Mouse (Mus musculus): Measurements from ENCODE around the gene Pin4. TPM values are rescaled to one million over a fixed set of nuclear protein-coding genes. Genes with fewer than 3 reads are reported as not detected.
"Not testable (repeated sequence)": the region's sequence is repeated elsewhere in the genome, so short reads cannot be mapped to it uniquely, and the experiment has no call there.

Gene Pin4
- 10 to 100 TPM; 20.3 to 33.4 TPM for total RNA-seq (2021)
- long read RNA-seq, experiment 1, transcript Pin4-201 (4 exons, 489 nt): major isoform, 17 of 19 reads
- long read RNA-seq, experiment 1, partial matches to known transcripts: 0 of 19 reads
- long read RNA-seq, experiment 1, other reads (novel, unspliced or antisense): 0 of 19 reads
- long read RNA-seq, experiment 2, transcript Pin4-201 (4 exons, 489 nt): major isoform, 11 of 12 reads
- long read RNA-seq, experiment 2, partial matches to known transcripts: 0 of 12 reads
- long read RNA-seq, experiment 2, other reads (novel, unspliced or antisense): 0 of 12 reads

DNA sequence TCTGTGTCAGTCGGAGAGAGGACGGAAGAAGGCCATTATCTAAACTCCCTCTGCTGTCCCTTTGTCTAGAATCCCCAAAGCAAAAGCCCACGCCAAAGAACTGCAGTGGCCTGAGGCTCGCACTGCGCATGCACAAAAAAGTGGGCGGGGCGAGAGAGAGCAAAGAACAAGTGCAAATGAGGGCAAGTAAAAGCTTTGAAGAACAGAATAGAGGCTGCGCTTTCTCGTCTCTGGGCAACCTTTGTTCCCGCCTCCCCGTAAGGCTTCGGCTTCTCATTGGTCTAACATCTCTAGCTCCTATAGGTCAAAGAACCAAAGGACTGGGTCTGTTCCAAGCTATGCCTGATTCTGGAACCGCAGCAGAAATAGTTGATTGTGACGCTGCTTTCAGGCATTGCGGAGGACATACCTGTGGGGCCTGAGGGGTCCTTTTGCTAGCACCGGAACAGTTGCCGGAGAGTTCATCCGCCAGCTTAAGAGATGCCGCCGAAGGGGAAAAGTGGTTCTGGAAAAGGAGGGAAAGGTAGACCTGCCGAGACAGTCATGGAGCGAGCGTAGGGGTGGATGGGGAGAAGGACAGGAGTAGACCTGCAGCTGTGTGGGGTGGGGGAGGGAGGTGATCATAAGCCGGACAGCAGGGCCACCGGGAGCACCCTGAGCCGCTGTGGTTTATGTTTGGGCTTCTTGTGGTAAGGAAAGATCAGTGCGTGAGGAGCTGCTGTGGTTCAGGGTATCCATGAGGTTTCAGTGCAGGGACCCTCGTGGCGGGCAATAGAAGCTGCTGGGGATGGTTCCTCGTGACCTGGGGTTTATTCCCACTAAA lies at the start of gene Pin4:
TSS of gene Pin4 (plus strand) at position 406 of the 823 bp plus-strand sequence.
- peak; percentile 87 to 91 for DNase-seq (ENCODE audit: low spot score in 2 of 2)

DNA sequence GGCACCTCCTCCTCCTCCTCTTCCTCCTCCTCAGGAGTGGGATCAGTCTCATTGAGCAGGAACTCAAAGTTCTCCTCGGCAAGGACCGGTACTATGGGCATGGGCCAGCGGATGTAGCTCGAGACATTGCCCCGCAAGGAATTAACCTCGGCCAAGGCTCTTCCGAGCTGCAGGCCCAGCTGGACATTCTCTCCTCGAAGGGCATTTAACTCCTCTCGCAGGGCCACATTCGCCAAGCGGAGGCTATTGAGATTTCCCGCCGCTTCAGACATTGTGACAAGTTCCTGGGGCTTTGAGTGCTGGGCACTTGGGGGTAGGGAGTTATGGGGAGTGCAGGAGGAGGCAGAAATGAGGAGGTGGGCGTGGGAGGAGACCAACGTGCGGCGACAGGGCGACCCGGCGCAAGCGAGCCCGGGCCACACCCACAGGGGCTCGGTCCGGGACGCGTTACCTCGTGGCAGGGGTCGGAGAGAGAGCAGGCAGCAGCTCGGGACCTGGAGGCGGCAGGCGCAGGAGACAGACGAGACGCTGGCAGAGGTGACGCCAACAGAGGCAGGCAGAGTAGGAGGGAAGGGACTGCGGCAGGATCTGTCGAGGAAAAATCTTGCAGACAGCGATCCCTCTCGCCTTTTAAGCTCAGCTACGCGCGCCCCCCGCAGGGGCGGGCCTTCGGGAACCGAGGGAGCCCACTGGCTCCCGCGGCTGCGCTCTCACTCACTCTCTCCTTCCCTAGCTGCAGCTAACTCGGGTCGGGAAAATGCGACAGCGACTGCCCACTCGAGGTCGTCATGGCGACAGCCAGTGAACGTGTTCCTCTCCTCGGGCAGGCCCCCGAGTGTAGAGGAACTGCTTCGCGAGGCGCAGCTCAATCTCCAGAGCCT lies 48.4 kb upstream of the Pin4 start, which contains the start of gene Rtl5:
TSS of gene Rtl5 (minus strand) at position 714 of the 881 bp plus-strand sequence.
- peak; percentile 64 to 81 for DNase-seq (ENCODE audit: low spot score in 2 of 2)

DNA sequence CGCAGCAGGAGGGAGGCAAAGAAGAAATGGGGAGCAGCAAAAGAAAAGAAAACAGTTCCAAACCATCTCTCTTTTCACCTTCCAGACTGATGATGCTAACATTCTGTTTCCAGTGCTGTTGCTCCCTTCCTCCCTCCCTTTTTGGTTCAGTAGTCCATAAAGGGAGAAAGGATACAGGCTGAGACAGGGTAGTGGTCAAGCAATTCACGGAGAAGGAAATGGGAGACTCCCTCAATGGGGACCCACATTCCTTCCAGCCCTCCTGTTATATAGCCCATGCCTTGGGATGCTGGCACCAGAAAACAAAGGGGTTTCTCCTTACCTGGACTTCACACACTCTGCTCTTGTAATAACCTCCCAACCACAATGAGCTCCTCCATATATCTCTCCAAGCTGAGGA lies 47.7 kb upstream of the Pin4 start:
- DNase-seq (ENCODE audit: low spot score in 2 of 2): no peak

DNA sequence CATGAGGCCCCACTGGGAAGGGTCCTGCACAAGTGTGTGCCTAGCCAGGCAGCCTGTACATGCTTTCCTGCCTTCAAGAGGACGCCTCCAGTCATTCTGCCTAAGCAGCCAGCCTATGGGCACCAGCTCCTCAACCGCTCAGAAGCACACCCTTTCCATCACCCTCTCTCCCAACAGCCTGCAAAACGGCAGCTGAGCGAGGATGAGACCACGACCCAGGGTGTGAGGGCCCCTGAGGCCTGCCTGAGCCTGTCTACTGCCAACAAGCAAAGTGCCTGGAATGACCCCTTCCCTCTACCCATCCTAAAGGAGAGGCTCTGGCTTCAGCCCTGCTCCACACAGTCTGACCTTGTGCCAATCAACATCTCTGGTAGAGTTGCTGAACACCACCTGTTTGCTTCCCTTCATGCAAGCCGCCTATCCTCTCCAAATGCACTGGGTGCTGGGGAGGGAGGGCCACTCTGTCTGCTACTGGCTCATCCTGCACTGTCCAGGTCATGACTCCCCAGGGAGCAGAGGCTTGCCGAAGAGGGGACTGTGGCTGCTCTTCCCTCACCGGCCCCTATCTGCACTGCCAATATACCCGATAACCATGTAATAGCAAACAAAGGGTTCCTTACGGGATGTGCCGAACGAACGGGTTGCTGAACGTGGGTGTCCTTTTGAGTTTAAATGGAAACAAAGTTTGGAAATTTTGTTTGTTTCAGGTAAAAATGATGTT lies 45.5 kb upstream of the Pin4 start:
- DNase-seq (ENCODE audit: low spot score in 2 of 2): no peak

DNA sequence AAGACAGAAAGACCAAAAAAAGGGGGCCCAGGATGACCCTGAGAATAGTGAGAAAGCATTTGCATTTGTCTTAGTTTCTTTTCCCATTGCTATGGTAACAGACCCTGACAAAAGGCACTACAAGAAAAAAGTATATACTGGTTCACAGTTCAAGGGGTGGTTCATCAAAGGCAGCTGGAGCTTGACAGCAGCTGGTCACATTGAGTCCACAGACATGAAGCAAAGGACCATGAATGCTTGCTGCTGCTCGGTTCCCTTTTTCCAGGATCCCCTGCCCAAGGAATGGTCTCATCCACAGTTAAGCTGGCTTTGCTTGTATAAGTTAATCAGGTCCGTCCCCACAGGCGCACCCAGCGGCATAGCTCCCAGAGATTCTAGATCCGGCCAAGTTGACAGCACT lies 44.8 kb upstream of the Pin4 start:
- no peak for DNase-seq (ENCODE audit: low spot score in 2 of 2)

DNA sequence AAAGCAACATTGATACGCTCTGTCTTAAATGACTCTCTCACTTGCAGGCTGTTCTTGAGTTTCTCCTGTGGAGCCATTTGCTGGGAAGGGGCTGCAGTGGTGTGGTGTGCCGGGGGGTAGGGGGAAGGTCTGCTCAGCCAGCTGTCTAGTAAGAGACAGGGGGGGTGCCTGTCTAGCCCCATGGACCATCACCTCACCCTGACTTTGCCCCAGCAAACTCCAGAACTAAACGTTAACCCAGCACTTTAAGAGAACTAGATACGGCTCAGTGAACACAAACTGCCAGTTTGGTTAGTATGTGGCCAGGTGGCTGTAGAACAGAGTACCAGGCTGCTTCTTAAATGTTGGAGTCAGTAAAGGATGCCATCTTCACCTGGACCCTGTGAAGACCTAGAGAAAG lies 44.1 kb upstream of the Pin4 start:
- DNase-seq (ENCODE audit: low spot score in 2 of 2): no peak

DNA sequence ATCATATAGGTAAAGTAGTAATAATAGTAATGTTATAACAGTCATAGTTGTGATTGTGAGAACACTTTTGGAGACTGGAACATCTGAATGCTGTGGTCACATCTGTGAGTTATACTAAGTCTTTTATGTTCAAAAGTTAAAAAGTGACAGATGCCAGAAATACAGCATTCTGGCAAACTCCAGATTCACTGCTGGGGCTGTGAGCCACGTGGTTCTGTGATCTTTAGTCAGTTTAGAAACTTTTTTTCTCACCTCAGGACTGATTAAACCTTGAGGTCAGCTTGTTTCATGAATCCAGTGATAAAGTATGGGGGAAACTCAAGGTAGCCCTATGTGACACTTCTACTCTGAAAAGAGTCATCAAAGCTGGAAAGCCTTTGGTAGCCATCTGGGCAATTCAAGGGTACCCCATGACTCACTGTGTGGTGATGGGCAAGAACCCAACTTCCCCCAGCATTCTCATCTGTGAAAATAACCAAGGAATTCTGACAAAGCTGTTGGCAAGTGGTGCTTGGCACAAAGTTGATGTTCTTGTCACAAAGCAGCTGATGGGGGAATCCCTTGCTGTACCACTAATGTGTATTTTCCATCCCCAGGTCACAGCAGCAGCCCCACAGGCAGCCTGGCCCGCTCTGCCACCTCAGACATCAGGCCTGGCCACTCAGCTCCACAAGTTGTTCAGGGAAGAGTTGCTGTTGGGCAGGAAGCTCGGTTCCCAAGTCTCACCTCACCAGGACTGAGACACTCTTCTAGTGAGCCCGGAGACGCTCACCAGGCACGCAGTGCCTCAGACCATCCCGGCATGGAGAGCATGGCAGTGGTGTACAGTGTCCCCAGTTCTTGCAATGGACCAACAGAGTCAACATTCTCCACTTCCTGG lies 42.1 kb upstream of the Pin4 start:
- DNase-seq (ENCODE audit: low spot score in 2 of 2): peak in 1 of 2 experiments; percentile 13

DNA sequence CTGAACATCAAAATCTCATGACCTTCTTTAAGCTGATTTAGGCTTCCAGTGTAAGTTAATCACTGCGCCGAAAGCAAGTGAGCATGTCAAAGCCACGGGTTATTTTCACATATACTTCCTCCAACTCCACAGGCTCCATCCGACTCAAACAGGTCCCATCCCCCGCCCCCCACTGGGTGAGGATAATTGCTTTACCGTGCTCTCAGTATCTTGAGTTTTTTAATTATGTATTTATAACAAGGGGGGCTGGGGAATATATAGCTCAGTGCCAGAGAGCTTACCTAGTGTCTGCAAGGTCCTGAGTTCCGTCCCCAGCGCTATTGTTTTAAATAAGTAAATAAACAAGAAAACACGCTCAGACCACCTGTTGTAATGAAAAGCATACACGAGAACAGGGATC lies 38.2 kb upstream of the Pin4 start:
- no peak for DNase-seq (ENCODE audit: low spot score in 2 of 2)

DNA sequence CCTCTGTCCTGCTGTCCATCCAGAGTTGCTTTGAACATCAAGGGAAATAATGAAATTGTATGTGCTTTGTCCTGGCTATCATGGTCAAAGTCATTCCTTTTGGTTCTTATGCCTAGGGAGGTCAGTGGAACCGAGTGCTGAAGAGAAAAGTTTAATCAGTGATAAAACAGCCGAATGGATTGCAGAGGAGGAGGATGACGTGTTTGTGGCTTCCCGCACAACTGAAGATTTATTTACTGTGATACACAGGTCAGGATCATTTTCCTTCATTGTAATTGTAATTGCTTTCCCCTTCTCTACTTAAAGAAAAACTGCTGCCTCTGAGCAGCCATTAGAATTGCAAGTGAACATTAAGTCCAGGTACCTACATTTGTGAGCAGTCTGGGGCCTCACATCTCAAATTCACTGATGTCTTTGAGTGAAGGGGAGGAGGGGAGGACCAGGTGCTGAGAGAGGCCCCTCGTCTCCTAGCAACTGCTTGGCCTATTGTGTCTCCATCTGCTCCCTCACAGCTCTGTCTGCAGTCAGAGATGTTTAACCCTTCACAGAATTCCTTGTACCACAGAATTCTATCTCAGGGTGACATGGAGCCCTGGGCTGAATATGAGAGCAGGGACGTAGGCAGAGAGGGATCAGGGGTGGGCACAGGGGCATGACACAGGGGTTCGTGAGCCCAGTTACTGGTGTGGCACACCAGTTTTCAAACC lies 37.5 kb upstream of the Pin4 start:
- DNase-seq (ENCODE audit: low spot score in 2 of 2): no peak

DNA sequence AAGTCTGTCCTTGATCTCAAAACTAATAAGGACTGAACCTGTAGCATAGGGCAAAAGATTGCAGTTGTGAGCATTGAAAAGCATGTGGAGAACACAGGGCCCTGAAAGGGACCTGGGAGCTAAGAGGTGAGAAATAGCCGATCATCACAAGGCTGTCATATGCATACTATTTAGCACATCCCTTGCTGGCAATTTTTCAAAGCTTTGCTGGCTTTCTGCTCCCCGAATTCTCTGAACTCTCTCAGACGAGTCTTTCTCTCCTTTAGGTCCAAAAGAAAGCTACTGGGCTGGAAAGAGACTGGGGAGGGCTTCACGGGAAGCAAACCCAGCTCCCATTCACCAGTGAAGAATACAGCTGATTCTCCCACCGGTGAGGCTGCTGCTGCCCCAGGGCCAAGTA lies 36.9 kb upstream of the Pin4 start:
- DNase-seq (ENCODE audit: low spot score in 2 of 2): no peak

DNA sequence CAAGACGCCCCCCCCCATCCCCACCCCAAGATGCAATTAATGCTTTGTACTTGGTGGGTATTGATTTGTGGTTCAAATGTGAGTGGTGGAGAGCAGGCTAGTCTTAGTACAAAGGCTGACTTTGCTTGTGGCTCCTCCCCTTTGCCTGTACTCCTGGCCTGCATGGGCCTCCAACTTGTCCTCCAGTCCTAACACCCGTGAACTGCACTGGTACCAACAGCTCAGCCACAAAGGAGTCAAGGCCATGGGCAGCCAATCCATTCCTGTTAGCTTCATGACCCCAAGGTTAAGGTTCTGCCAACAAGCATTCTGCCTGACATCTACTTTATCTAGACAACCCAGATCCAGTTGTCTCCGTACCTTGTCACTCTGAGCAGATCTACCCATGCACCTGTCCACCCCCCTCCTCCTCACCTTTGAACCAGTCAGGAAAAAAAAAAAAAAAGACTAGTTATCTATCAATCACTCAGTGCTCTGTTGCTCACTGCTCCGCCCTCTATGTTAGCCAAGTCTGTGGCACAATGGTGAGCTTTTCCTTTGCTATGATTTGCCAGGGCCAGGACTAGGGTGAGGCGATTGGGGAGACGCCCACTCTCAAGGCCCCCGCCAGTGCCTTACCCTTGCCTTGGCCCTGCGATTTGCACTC lies 33.3 kb upstream of the Pin4 start:
- DNase-seq (ENCODE audit: low spot score in 2 of 2): no peak

DNA sequence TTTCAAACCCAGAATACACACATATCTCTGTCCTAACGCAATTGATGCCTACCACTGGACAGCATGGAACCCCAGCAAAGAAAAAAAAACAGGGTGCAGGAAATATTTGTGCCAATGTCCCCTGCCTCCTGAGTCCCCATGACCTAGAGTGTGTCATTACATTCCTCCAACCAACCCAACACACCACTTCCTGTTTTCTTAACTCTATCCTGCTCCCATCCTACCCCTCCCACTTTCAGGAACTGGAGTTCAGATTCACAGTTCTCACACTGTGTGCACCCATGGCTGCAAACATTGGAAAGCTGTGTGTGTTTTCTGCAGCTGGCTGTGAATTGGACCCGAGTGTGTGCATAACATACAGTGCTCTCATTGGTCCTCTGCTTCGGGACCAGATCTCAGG lies 28.6 kb upstream of the Pin4 start:
- DNase-seq (ENCODE audit: low spot score in 2 of 2): no peak

DNA sequence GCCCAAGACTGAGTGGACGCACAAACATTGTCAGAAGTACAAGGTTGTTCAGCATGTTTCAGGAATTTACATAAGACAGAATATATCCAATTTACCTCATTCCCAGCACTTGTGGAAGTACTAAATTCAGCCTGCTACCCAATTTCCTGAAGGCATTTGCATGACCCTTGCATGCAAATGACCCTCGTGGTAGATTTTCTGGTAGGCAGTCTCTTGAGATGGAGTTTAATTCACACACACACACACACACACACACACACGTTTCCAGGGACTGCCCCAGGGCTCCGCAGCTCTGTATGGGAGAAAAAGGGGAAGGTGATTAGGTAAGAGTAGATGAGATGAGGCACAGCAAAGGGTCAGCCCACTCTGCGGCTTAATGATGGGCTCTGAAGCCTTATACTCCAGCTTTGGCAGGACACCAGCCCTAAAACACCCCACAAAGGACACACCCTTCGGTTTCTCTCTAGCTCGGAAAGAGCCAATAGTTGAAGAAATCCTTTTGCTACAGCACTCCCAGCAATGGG lies 24.8 kb upstream of the Pin4 start:
- no peak for DNase-seq (ENCODE audit: low spot score in 2 of 2)

DNA sequence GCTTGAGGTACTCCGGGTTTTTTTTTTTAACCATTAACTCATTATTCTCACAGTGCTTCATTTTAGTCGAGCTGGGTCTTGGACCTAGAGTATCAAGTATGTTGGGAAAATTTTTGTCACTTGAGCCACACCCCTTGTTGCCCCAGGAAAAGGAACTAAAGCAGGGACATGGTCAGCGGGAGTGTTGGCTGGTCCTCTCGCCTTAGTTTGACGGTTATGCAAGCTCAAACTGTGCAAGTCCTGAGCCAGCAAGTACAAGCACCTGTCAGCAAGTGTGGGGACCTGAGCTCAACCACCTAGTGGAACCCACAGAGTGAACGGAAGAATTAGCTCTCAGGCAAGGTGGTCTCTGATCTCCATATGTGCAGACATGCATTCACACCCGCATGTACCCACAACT lies 17.4 kb upstream of the Pin4 start:
- no peak for DNase-seq (ENCODE audit: low spot score in 2 of 2)

DNA sequence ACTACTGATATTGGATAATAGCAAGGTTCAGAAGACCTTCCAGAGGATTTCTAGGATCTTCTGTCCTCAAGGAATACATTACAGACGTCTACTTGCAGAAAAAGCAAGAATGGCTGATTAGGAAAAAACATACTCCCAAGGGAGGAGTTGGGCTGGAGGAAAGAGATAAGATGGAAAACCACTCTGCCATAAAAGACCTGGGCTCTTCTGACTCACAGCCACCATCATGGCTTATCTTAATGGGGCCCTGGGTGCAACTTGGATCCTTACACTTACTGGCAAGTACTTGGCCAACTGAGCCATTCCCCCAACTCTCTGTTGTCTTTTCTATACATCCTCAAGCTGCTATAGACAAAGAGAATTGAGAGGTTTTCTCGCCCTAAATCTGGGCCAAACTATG lies 15.4 kb upstream of the Pin4 start:
- not testable (repeated sequence) for DNase-seq (ENCODE audit: low spot score in 2 of 2)

DNA sequence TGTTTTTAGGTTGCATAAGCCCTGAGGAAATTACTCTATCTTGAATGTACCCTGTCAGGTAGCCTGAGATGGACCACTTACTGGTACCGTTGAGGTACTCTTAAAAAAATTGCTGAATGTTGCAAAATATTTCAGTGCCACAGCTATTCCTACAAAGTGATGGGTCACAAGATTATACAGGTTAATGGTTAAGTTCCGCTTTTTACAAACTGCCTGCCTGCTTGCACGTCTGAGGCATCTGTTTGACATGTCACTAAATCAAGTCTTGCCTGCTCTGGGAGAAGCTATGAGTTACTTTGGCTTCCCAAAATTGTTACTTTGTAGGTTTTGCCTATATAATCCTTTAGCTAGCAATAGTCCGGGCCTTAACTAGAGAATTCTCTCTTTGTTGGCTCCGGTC lies 9.9 kb upstream of the Pin4 start:
- DNase-seq (ENCODE audit: low spot score in 2 of 2): not testable (repeated sequence)

DNA sequence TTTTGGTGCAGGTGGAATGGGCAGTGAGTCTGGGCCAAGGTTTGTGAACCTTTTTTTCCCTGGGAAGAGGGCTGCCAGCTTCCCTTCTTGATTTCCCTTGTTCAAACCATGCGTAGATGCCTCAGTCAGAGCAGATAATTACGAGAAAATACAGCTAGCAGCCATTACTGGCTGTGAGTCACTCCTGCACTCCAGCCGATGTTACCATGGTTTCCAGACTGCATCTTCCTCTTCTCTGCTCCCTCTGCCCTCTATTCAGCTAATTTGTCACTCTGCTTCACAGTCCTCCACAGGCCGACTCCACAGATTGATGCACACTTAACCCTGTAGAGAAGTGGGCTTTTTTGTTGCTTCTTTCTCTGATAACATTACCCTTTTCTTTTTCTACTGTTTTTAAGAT lies 3.6 kb upstream of the Pin4 start:
- DNase-seq (ENCODE audit: low spot score in 2 of 2): peak; percentile 1 to 6

DNA sequence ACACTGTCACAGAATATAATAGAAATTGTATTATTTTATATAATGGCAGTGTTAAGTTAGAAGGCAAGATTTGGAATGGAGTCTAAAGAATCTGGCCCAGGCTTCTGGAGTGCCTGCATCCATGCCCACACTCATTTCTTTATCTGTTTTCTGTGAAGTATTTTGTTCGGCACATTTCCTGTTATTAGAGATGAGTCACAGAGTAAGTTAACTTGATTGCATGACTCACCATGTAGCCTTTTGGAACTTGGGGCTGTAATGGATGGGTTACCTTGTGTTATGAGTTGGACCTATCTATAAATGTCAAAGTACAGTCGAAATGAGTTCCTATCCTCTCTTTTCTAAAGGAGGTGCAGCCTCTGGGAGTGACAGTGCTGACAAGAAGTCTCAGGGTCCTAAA lies 2.1 kb downstream of the Pin4 start:
- DNase-seq (ENCODE audit: low spot score in 2 of 2): no peak

DNA sequence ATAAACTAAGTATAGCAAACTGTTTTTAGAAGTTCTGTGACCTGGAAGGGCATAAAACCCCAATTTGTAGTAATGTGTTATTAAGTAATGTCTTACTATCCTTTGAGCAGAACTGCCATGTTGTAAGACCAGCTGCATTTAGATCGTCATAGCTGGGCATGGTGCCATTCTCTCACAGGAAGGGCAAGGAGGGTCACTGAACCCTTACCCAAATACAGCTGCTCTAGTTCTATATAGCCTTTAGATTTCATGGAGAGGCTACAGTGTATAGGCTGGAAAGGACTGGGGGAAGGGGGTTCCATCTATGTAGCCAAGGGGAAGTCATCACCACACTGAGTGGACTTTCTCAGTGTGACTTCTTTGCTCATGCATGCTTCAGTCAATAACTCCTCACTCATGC lies 21.9 kb downstream of the Pin4 start:
- DNase-seq (ENCODE audit: low spot score in 2 of 2): no peak

All from left cerebral cortex, adult 18-20 months (tissue).